Mouse (Mus musculus) hindbrain, embryonic 12.5 days (tissue): ENCODE measurements around the gene Surf2. TPM values are rescaled to one million over a fixed set of nuclear protein-coding genes. Genes with fewer than 3 reads are reported as not detected.

Experiments
- ATAC-seq: fragments of 200-750 bp; cut with Nextera tagmentation; 2 replicates; pipeline ENCODE4 v1.8.0; 2017; ENCODE audit warnings: moderate TSS enrichment; ENCODE audit not compliant: low FRiP score
- H3K27ac ChIP-seq: fragments of 300-500 bp; sonication (generic); 2 replicates; pipeline ENCODE4 v1.5.1; 2016; ENCODE audit warnings: mild to moderate bottlenecking
- H3K27me3 ChIP-seq: fragments of 300-500 bp; sonication (generic); 2 replicates; pipeline ENCODE4 v1.6.1; 2016; ENCODE audit warnings: mild to moderate bottlenecking
- H3K36me3 ChIP-seq: fragments of 300-500 bp; sonication (generic); 2 replicates; pipeline ENCODE4 v1.6.1; 2016; ENCODE audit warnings: mild to moderate bottlenecking
- H3K4me1 ChIP-seq: fragments of 300-500 bp; sonication (generic); 2 replicates; pipeline ENCODE4 v1.6.1; 2016
- H3K4me2 ChIP-seq: fragments of 300-500 bp; sonication (generic); replicated peaks from 2 replicates; pipeline ENCODE4 v1.6.1; 2016; ENCODE audit warnings: mild to moderate bottlenecking
- H3K4me3 ChIP-seq: fragments of 300-500 bp; sonication (generic); 2 replicates; pipeline ENCODE4 v1.5.1; 2016; ENCODE audit warnings: mild to moderate bottlenecking
- H3K9ac ChIP-seq: fragments of 300-500 bp; sonication (generic); 2 replicates; pipeline ENCODE4 v1.6.1; 2016; ENCODE audit warnings: mild to moderate bottlenecking, moderate library complexity
- H3K9me3 ChIP-seq: fragments of 300-500 bp; sonication (generic); replicated peaks from 2 replicates; pipeline ENCODE4 v1.6.1; 2016; ENCODE audit warnings: mild to moderate bottlenecking
- WGBS: fragments of 180-500 bp; shearing (Covaris S2); methylation state at CpG from one replicate; pipeline ENCODE4 v1.1.7; 2016; 5-methylcytosine and 5-hydroxymethylcytosine counted together
- polyA plus RNA-seq: library from polyadenylated mRNA; unstranded; fragments of >200 nt; fragmentation: Nextera tagmentation; extraction: Ambion mirVana; gene quantifications from 2 replicates; pipeline ENCODE4 v1.2.1, GENCODE M21; 2016

Gene Surf2
- polyA plus RNA-seq, 1 experiment from 2014 or later = 50.1 TPM

- no peak for ATAC-seq
- no peak overlapping the region for H3K9ac ChIP-seq
- WGBS = 91% methylated on average over 8 of the region's 8 CpGs
- H3K9me3 ChIP-seq = no peaks in the 10 kb centered on the region
- H3K36me3 ChIP-seq = peaks cover 74% of the 10 kb centered on the region
- H3K4me1 ChIP-seq = no peaks in the 10 kb centered on the region
- no peak overlapping the region for H3K4me3 ChIP-seq
- no peaks in the 10 kb centered on the region for H3K27me3 ChIP-seq
- H3K4me2 ChIP-seq = no peak overlapping the region
- H3K27ac ChIP-seq = no peak overlapping the region
Observed at GRCm38 (mm10) chr2:26951346-26951905, 35.3 kb downstream of the Surf2 start.

- Histone ChIP-seq H3K4me3 (no peak overlapping the region), H3K9me3 (no peaks in the 10 kb centered on the region), H3K4me2 (no peak overlapping the region), H3K27me3 (no peaks in the 10 kb centered on the region), H3K36me3 (peaks cover 80% of the 10 kb centered on the region), H3K27ac (no peak overlapping the region), H3K9ac (no peak overlapping the region), H3K4me1 (no peaks in the 10 kb centered on the region)
- no peak for ATAC-seq
- 96% methylated on average over 4 of the region's 4 CpGs for WGBS
Observed at GRCm38 (mm10) chr2:26952193-26952592, 36.0 kb downstream of the Surf2 start.

- no peaks in the 10 kb centered on the region for H3K27me3 ChIP-seq
- H3K4me1 ChIP-seq = no peaks in the 10 kb centered on the region
- H3K9me3 ChIP-seq = no peaks in the 10 kb centered on the region
- no peak overlapping the region for H3K4me2 ChIP-seq
- 97% methylated on average over 8 of the region's 8 CpGs for WGBS
- H3K36me3 ChIP-seq = peaks cover 82% of the 10 kb centered on the region
- H3K4me3 ChIP-seq = no peak overlapping the region
- H3K9ac ChIP-seq = no peak overlapping the region
- H3K27ac ChIP-seq = no peak overlapping the region
- ATAC-seq = no peak
Observed at GRCm38 (mm10) chr2:26952866-26953265, 36.7 kb downstream of the Surf2 start.

GRCm38 (mm10) chr2:26954735-26955395, 38.7 kb downstream of the Surf2 start:
- Histone ChIP-seq H3K9me3 (no peaks in the 10 kb centered on the region), H3K27ac (no peak overlapping the region), H3K4me3 (no peak overlapping the region), H3K4me2 (no peak overlapping the region), H3K27me3 (no peaks in the 10 kb centered on the region), H3K9ac (no peak overlapping the region), H3K4me1 (no peaks in the 10 kb centered on the region), H3K36me3 (peaks cover 92% of the 10 kb centered on the region)
- 89% methylated on average over 2 of the region's 2 CpGs for WGBS
- no peak for ATAC-seq

GRCm38 (mm10) chr2:26956811-26957487, 40.8 kb downstream of the Surf2 start:
- H3K9ac ChIP-seq = no peak overlapping the region
- peaks cover 11% of the 10 kb centered on the region; the same call in 1 of the 2 replicates for H3K4me1 ChIP-seq
- no peak overlapping the region for H3K4me3 ChIP-seq
- peaks cover 92% of the 10 kb centered on the region for H3K36me3 ChIP-seq
- 95% methylated on average over 12 of the region's 12 CpGs for WGBS
- ATAC-seq = no peak
- no peak overlapping the region for H3K4me2 ChIP-seq
- no peaks in the 10 kb centered on the region for H3K9me3 ChIP-seq
- no peaks in the 10 kb centered on the region for H3K27me3 ChIP-seq
- no peak overlapping the region for H3K27ac ChIP-seq

GRCm38 (mm10) chr2:26957488-26957859, 41.3 kb downstream of the Surf2 start:
- H3K4me3 ChIP-seq = no peak overlapping the region
- no peaks in the 10 kb centered on the region for H3K9me3 ChIP-seq
- no peak overlapping the region for H3K9ac ChIP-seq
- peaks cover 16% of the 10 kb centered on the region; the same call in 1 of the 2 replicates for H3K4me1 ChIP-seq
- no peak overlapping the region for H3K4me2 ChIP-seq
- 95% methylated on average over 2 of the region's 2 CpGs for WGBS
- no peak overlapping the region for H3K27ac ChIP-seq
- no peak for ATAC-seq
- no peaks in the 10 kb centered on the region for H3K27me3 ChIP-seq
- H3K36me3 ChIP-seq = peaks cover 90% of the 10 kb centered on the region

GRCm38 (mm10) chr2:26960756-26961155, 44.6 kb downstream of the Surf2 start:
- no peak for ATAC-seq
- no peak overlapping the region for H3K27ac ChIP-seq
- peaks cover 57% of the 10 kb centered on the region for H3K36me3 ChIP-seq
- 81% methylated on average over 4 of the region's 4 CpGs for WGBS
- H3K27me3 ChIP-seq = no peaks in the 10 kb centered on the region
- no peak overlapping the region for H3K9ac ChIP-seq
- no peak overlapping the region for H3K4me3 ChIP-seq
- H3K9me3 ChIP-seq = no peaks in the 10 kb centered on the region
- H3K4me1 ChIP-seq = peaks cover 32% of the 10 kb centered on the region
- H3K4me2 ChIP-seq = no peak overlapping the region

- H3K9me3 ChIP-seq = no peaks in the 10 kb centered on the region
- under 1% methylated on average over 50 of the region's 50 CpGs for WGBS
- no peaks in the 10 kb centered on the region for H3K27me3 ChIP-seq
- H3K9ac ChIP-seq = peak within 1 kb of the TSS; percentile 83
- H3K36me3 ChIP-seq = peaks cover 27% of the 10 kb centered on the region
- H3K4me3 ChIP-seq = peak within 1 kb of the TSS; percentile 75
- peak within 1 kb of the TSS; percentile 89 for H3K4me2 ChIP-seq
- peak; percentile 97 for ATAC-seq
- H3K4me1 ChIP-seq = peaks cover 32% of the 10 kb centered on the region
- peak within 1 kb of the TSS; percentile 97 for H3K27ac ChIP-seq
Observed at GRCm38 (mm10) chr2:26963923-26964723, 48.0 kb downstream of the Surf2 start, which contains the start of gene Rexo4. Gene Rexo4 (minus strand): TSS chr2:26964386.

- peak overlapping the region; percentile 89 for H3K4me2 ChIP-seq
- peaks cover 32% of the 10 kb centered on the region for H3K4me1 ChIP-seq
- ATAC-seq = no peak; the same call in 1 of the 2 replicates
- no peaks in the 10 kb centered on the region for H3K9me3 ChIP-seq
- H3K27me3 ChIP-seq = no peaks in the 10 kb centered on the region
- WGBS = 18% methylated on average over 14 of the region's 14 CpGs
- H3K4me3 ChIP-seq = peak overlapping the region; percentile 75
- H3K36me3 ChIP-seq = peaks cover 22% of the 10 kb centered on the region
- H3K27ac ChIP-seq = peak overlapping the region; percentile 97
- H3K9ac ChIP-seq = peak overlapping the region; percentile 83
Observed at GRCm38 (mm10) chr2:26964724-26965370, 48.7 kb downstream of the Surf2 start.

- H3K27ac ChIP-seq = no peak overlapping the region
- H3K9ac ChIP-seq = no peak overlapping the region
- no peak for ATAC-seq
- WGBS = 78% methylated on average over 2 of the region's 2 CpGs
- H3K4me3 ChIP-seq = no peak overlapping the region
- no peaks in the 10 kb centered on the region for H3K27me3 ChIP-seq
- H3K9me3 ChIP-seq = no peaks in the 10 kb centered on the region
- H3K4me2 ChIP-seq = no peak overlapping the region
- peaks cover under 1% of the 10 kb centered on the region for H3K36me3 ChIP-seq
- H3K4me1 ChIP-seq = peaks cover 18% of the 10 kb centered on the region
Observed at GRCm38 (mm10) chr2:26967262-26967661, 51.1 kb downstream of the Surf2 start.
